Mouse (Mus musculus) brain, embryonic 14.5 days (tissue): ENCODE data around the gene Rln1.

Source experiments
- CTCF ChIP-seq: fragments of 200-500 bp; IDR thresholded peaks from 2 replicates; pipeline ENCODE4 v1.5.1; 2012; ENCODE audit warnings: inconsistent platforms, mild to moderate bottlenecking, moderate library complexity, borderline replicate concordance; ENCODE audit not compliant: insufficient read depth, insufficient read length; ENCODE audit errors: extremely low read depth
- POLR2A ChIP-seq: fragments of 200-500 bp; IDR thresholded peaks from 2 replicates; pipeline ENCODE4 v1.6.1; 2012; ENCODE audit warnings: mild to moderate bottlenecking, inconsistent platforms, borderline replicate concordance; ENCODE audit not compliant: poor library complexity, insufficient read depth, insufficient read length, severe bottlenecking; ENCODE audit errors: extremely low read depth

GRCm38 (mm10) chr19:29345636-29346035 is 11.2 kb upstream of the Rln1 start:
- TF ChIP-seq CTCF (no peak), POLR2A (no peak)
